Mouse (Mus musculus) megakaryocyte, embryonic 14.5 days (primary cell): ENCODE data around the gene Oas1h.

Source experiments
- FLI1 ChIP-seq: IDR thresholded peaks from 2 replicates; pipeline ENCODE4 v1.6.1; 2012; ENCODE audit warnings: low read length, inconsistent platforms, mixed read lengths
- GATA1 ChIP-seq: IDR thresholded peaks from 3 replicates; pipeline ENCODE4 v1.6.1; 2012; ENCODE audit warnings: mixed read lengths, low read length, inconsistent platforms, borderline replicate concordance

GRCm38 (mm10) chr5:120861121-120861520 lies at the start of gene Oas1h:
- TF ChIP-seq GATA1: no peak
- no peak for TF ChIP-seq FLI1
